In the genomic region with DNA sequence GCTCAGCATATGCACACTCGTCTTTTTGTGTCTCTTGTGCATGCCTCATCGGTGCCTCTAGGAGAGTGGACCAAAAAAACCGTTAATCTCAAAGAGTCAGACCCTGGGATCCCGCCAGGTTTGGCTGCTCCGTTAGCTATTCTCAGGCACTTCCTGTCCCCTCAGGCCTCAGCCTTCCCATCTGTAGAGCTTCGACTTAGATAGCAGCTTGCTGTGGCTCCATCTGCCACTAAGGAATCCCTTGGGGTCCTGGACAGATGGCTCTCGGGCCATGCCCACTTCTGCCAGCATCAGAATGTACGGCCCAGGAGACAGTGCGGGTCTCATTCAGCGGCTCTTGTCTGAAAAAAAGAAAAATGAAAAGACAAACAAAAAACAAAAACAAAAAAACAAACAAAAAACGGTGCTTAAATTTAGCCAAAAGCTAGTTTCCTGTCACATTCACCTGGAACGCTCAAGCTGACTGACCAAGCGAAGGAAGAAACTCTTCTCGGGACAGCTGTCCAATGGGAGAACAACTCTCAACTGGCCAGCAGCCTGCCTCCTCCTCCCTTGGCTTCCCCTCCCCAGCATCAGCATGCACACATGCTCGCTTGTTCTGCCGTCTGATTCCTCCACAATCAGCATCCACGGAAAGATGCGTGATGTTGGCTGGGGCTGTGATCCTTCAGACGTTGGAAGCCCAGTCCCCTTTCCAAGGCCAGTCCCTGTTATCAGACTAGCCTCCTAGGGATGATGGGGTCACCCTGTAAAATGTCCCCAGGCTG, we compare ENCODE assay signal across 10 mouse cellular contexts.
A peak's percentile ranks its signal among the peaks of the same experiment; 100 is the strongest.
DNase-seq lines count a peak whose midpoint lies in the region; ATAC-seq lines count a peak whose summit lies in the region.
"Had no signal": no experiment of that assay in that cellular context is flagged by ENCODE, and none has a peak within 500 bp of the region (broad histone marks: within the 10 kb centered on the region; RNA-seq: fewer than 3 reads in every experiment).

No protein-coding gene starts in this region.

- no peak overlapping the region for H3K27ac ChIP-seq in heart, embryonic 11.5 days (ENCODE audit: low read depth, low read length)
- H3K27ac ChIP-seq: limb, embryonic 15.5 days had no signal

- no peak overlapping the region for H3K4me2 ChIP-seq in heart, embryonic 11.5 days
- H3K4me2 ChIP-seq: limb, embryonic 15.5 days had no signal

- H3K27me3 ChIP-seq in heart, embryonic 11.5 days (ENCODE audit: control insufficient read depth, insufficient read depth, low read length) = no peaks in the 10 kb centered on the region
- H3K27me3 ChIP-seq: limb, embryonic 15.5 days had no signal

- ATAC-seq in heart, embryonic 11.5 days (replicated peaks; ENCODE audit: insufficient number of reproducible peaks, low FRiP score, low TSS enrichment) = no peak
- peak; percentile 91 for ATAC-seq in cerebellum, adult (ENCODE audit: insufficient number of reproducible peaks, low FRiP score, low TSS enrichment)
- ATAC-seq in monocyte, adult 5-6 weeks (replicated peaks; ENCODE audit: insufficient number of reproducible peaks, low FRiP score, low TSS enrichment, poor library complexity, severe bottlenecking) = no peak

- H3K9me3 ChIP-seq in heart, embryonic 11.5 days (replicated peaks; ENCODE audit: control insufficient read depth, low read length) = no peaks in the 10 kb centered on the region
- H3K9me3 ChIP-seq: limb, embryonic 15.5 days had no signal

- H3K9ac ChIP-seq in heart, embryonic 11.5 days (ENCODE audit: low read depth, low read length) = no peak overlapping the region
- H3K9ac ChIP-seq: limb, embryonic 15.5 days had no signal

- no peaks in the 10 kb centered on the region for H3K4me1 ChIP-seq in heart, embryonic 11.5 days (ENCODE audit: control insufficient read depth, insufficient read depth, low read length)
- H3K4me1 ChIP-seq: limb, embryonic 15.5 days had no signal

- DNase-seq in heart, adult 11 months = peak; percentile 85
- peak; percentile 24 for DNase-seq in embryo, embryonic 11 days
- DNase-seq in mesoderm, embryonic 11.5 days (ENCODE audit: low read depth, low spot score) = peak; percentile 34
- no peak for DNase-seq in urinary bladder, adult 2 months (ENCODE audit: low spot score)
- DNase-seq in ovary, adult 18-20 months (ENCODE audit: low spot score) = no peak
- DNase-seq: thymus, adult 2 months had no signal

- WGBS in heart, embryonic 11.5 days (ENCODE audit: insufficient replicate concordance) = 71% methylated on average over 19 of the region's 19 CpGs

- H3K36me3 ChIP-seq in heart, embryonic 11.5 days (ENCODE audit: control insufficient read depth, insufficient read depth, low read length) = no peaks in the 10 kb centered on the region
- H3K36me3 ChIP-seq: limb, embryonic 15.5 days had no signal

- H3K4me3 ChIP-seq in heart, embryonic 11.5 days (ENCODE audit: low read depth, low read length) = no peak overlapping the region
- H3K4me3 ChIP-seq: limb, embryonic 15.5 days had no signal

Comparison
In these comparisons a context has a peak if more than half of its experiments do, and no peak if none do; other contexts are left out.
1. DNase-seq: peak in heart, adult 11 months (single experiment), embryo, embryonic 11 days (single experiment) and mesoderm, embryonic 11.5 days (single experiment); none in urinary bladder, adult 2 months (single experiment) and ovary, adult 18-20 months (single experiment).